Mouse (Mus musculus) erythroblast, embryonic 14.5 days (primary cell): ENCODE measurements around the gene Nav2. TPM values are rescaled to one million over a fixed set of nuclear protein-coding genes. Genes with fewer than 3 reads are reported as not detected.
A peak's percentile ranks its signal among the peaks of the same experiment; 100 is the strongest.

Source experiments
- H3K27me3 ChIP-seq: 2 replicates; pipeline ENCODE4 v1.6.1; 2012; ENCODE audit warnings: inconsistent platforms; ENCODE audit not compliant: control insufficient read depth
- H3K36me3 ChIP-seq: 2 replicates; pipeline ENCODE4 v1.6.1; 2012; ENCODE audit warnings: mild to moderate bottlenecking, inconsistent platforms; ENCODE audit not compliant: control insufficient read depth
- H3K4me1 ChIP-seq: 2 replicates; pipeline ENCODE4 v1.6.1; 2012; ENCODE audit warnings: inconsistent platforms; ENCODE audit not compliant: control insufficient read depth
- H3K4me3 ChIP-seq: replicated peaks from 2 replicates; pipeline ENCODE3; 2012; ENCODE audit warnings: moderate library complexity, mild to moderate bottlenecking, inconsistent platforms
- H3K9me3 ChIP-seq: 2 replicates; pipeline ENCODE4 v1.6.1; 2012; ENCODE audit warnings: low read length, inconsistent platforms, mixed read lengths; ENCODE audit not compliant: control insufficient read depth
- GATA1 ChIP-seq: IDR thresholded peaks from 2 replicates; pipeline ENCODE4 v1.6.1; 2012; ENCODE audit warnings: low read length, inconsistent platforms, mixed read lengths
- TAL1 ChIP-seq: IDR thresholded peaks from 3 replicates; pipeline ENCODE4 v1.6.1; 2012; ENCODE audit warnings: low read length, inconsistent platforms, mixed read lengths
- polyA plus RNA-seq: library from polyadenylated mRNA; stranded (reverse); fragments of >175 nt; gene quantifications from 2 replicates; pipeline ENCODE4 v1.2.3, GENCODE M21; 2012

Nav2 gene
- polyA plus RNA-seq, 1 experiment = 0.11 TPM

- TF ChIP-seq TAL1 = no peak
- TF ChIP-seq GATA1 = no peak
- H3K27me3 ChIP-seq = peaks cover 34% of the 10 kb centered on the region
- no peak overlapping the region for H3K4me3 ChIP-seq
- no peaks in the 10 kb centered on the region for H3K36me3 ChIP-seq
- H3K4me1 ChIP-seq = no peaks in the 10 kb centered on the region
- no peaks in the 10 kb centered on the region for H3K9me3 ChIP-seq
These were observed 179.8 kb downstream of the Nav2 start for GRCm38 (mm10) chr7:49088198-49088912.

- no peak overlapping the region for H3K4me3 ChIP-seq
- TF ChIP-seq GATA1 (no peak), TAL1 (no peak)
- H3K9me3 ChIP-seq = no peaks in the 10 kb centered on the region
- peaks cover 3% of the 10 kb centered on the region for H3K4me1 ChIP-seq
- H3K36me3 ChIP-seq = no peaks in the 10 kb centered on the region
- peaks cover 34% of the 10 kb centered on the region for H3K27me3 ChIP-seq
These were observed 182.9 kb downstream of the Nav2 start for GRCm38 (mm10) chr7:49091371-49091770.

- H3K27me3 ChIP-seq = peaks cover 34% of the 10 kb centered on the region
- peaks cover 8% of the 10 kb centered on the region for H3K4me1 ChIP-seq
- H3K9me3 ChIP-seq = no peaks in the 10 kb centered on the region
- TF ChIP-seq GATA1 (no peak), TAL1 (no peak)
- no peaks in the 10 kb centered on the region for H3K36me3 ChIP-seq
- H3K4me3 ChIP-seq = no peak overlapping the region
These were observed 183.4 kb downstream of the Nav2 start for GRCm38 (mm10) chr7:49091921-49092320.

- H3K4me1 ChIP-seq = peaks cover 8% of the 10 kb centered on the region
- H3K27me3 ChIP-seq = peaks cover 34% of the 10 kb centered on the region
- H3K4me3 ChIP-seq = no peak overlapping the region
- no peaks in the 10 kb centered on the region for H3K9me3 ChIP-seq
- H3K36me3 ChIP-seq = no peaks in the 10 kb centered on the region
- TF ChIP-seq TAL1 (no peak), GATA1 (no peak)
These were observed 185.1 kb downstream of the Nav2 start for GRCm38 (mm10) chr7:49093596-49093995.

GRCm38 (mm10) chr7:49094531-49094930 lies 186.0 kb downstream of the Nav2 start:
- Histone ChIP-seq H3K27me3 (peaks cover 30% of the 10 kb centered on the region), H3K9me3 (no peaks in the 10 kb centered on the region), H3K36me3 (no peaks in the 10 kb centered on the region), H3K4me3 (no peak overlapping the region), H3K4me1 (peaks cover 14% of the 10 kb centered on the region)
- TF ChIP-seq GATA1 (no peak), TAL1 (no peak)

- Histone ChIP-seq H3K36me3 (no peaks in the 10 kb centered on the region), H3K9me3 (no peaks in the 10 kb centered on the region), H3K4me1 (peaks cover 79% of the 10 kb centered on the region), H3K4me3 (no peak overlapping the region), H3K27me3 (no peaks in the 10 kb centered on the region)
- TF ChIP-seq GATA1 (no peak), TAL1 (no peak)
These were observed 192.8 kb downstream of the Nav2 start for GRCm38 (mm10) chr7:49101291-49101690.

GRCm38 (mm10) chr7:49102223-49102622 lies 193.7 kb downstream of the Nav2 start:
- TF ChIP-seq GATA1 = no peak
- no peak for TF ChIP-seq TAL1
- Histone ChIP-seq H3K4me1 (peaks cover 82% of the 10 kb centered on the region), H3K36me3 (no peaks in the 10 kb centered on the region), H3K9me3 (no peaks in the 10 kb centered on the region), H3K27me3 (no peaks in the 10 kb centered on the region), H3K4me3 (no peak overlapping the region)

- TF ChIP-seq GATA1 (peak; percentile 18; the same call in 1 of the 2 replicates), TAL1 (peak; percentile 79)
- Histone ChIP-seq H3K4me3 (peak overlapping the region; percentile 19), H3K36me3 (no peaks in the 10 kb centered on the region), H3K9me3 (no peaks in the 10 kb centered on the region), H3K27me3 (no peaks in the 10 kb centered on the region), H3K4me1 (peaks cover 81% of the 10 kb centered on the region)
These were observed 195.9 kb downstream of the Nav2 start for GRCm38 (mm10) chr7:49104376-49104775.

GRCm38 (mm10) chr7:49104793-49105192 lies 196.3 kb downstream of the Nav2 start:
- TF ChIP-seq GATA1 = no peak
- TF ChIP-seq TAL1 = no peak

GRCm38 (mm10) chr7:49105501-49105900 lies 197.0 kb downstream of the Nav2 start:
- no peaks in the 10 kb centered on the region for H3K9me3 ChIP-seq
- H3K4me3 ChIP-seq = no peak overlapping the region
- peaks cover 70% of the 10 kb centered on the region for H3K4me1 ChIP-seq
- TF ChIP-seq TAL1 = no peak
- TF ChIP-seq GATA1 = no peak
- no peaks in the 10 kb centered on the region for H3K36me3 ChIP-seq
- no peaks in the 10 kb centered on the region for H3K27me3 ChIP-seq

More at GRCm38 (mm10) chr7:49104793-49105192, 196.3 kb downstream of the Nav2 start:
- Histone ChIP-seq H3K36me3 (no peaks in the 10 kb centered on the region), H3K4me3 (peak overlapping the region; percentile 19), H3K4me1 (peaks cover 77% of the 10 kb centered on the region), H3K9me3 (no peaks in the 10 kb centered on the region), H3K27me3 (no peaks in the 10 kb centered on the region)
